Mouse (Mus musculus): ENCODE results near the gene Atp8b4. TPM values are rescaled to one million over a fixed set of nuclear protein-coding genes. Genes with fewer than 3 reads are reported as not detected.

The Atp8b4 gene
- polyA plus RNA-seq, 1 experiment: 0.06 TPM

DNA sequence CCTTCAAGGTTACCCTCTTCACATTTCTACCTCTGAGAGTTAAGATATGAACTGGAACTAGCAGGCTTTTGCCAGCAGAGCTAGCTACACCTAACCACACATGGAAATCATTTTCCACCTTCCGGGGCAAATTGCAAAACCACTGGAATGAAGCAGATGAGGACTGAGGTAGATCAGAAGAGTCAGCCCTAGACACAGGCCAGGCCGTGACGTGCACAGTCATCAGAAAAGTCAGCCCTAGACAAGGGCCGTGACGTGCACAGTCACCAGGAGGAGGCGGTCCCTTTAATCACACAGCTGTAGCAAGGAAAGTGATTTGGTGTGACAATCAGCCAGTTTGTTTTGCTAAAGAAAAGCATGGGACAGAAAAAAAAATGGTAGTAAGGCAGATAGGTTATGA is 216.4 kb downstream of the Atp8b4 start:
- Histone ChIP-seq H3K27me3 (ENCODE audit: control insufficient read depth, insufficient read depth, insufficient read length) (no peaks in the 10 kb centered on the region), H3K79me3 (ENCODE audit: low read depth) (no peaks in the 10 kb centered on the region), H3K36me3 (ENCODE audit: control insufficient read depth, insufficient read depth) (no peaks in the 10 kb centered on the region), H3K4me3 (ENCODE audit: insufficient read depth, poor library complexity, severe bottlenecking) (no peak overlapping the region), H3ac (ENCODE audit: control insufficient read depth, insufficient read length, low read depth) (no peak overlapping the region), H3K79me2 (ENCODE audit: control insufficient read depth, insufficient read depth) (no peaks in the 10 kb centered on the region)
- TF ChIP-seq MYOG (IDR thresholded peaks at IDR 0.05; ENCODE audit: control insufficient read depth, extremely low read depth, insufficient read length): no peak
- no peak for TF ChIP-seq FOSL1 (IDR thresholded peaks at IDR 0.05; ENCODE audit: insufficient read depth, low read length, poor library complexity, severe bottlenecking)

DNA sequence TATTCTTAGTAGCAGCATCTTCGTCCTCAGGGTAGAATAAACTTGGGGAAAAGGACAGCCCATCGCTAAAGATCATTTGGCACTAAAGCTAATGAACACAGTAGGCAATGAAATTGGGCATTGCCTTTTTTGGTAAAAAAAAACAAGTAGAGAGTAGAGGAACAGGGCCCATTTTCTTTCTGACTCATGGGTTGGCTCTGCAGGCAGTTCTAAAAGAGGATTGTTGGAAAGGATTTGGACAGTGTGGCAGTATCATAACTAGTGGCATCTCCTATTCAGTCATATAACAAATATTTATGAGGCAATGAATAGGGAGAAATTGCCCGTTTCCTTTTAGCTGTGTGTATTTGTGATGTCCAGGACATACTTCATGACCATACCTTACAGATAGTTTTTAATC is 217.4 kb downstream of the Atp8b4 start:
- TF ChIP-seq USF1 (IDR thresholded peaks at IDR 0.05; ENCODE audit: low read depth) (no peak), CTCF (IDR thresholded peaks at IDR 0.05; ENCODE audit: control insufficient read depth, insufficient read depth, insufficient read length) (no peak), MYOD1 (IDR thresholded peaks at IDR 0.05; ENCODE audit: control insufficient read depth, insufficient read length, low read depth) (no peak), CEBPB (IDR thresholded peaks at IDR 0.05; ENCODE audit: low read depth) (no peak), MAX (IDR thresholded peaks at IDR 0.05) (no peak)
- Histone ChIP-seq H3K79me3 (ENCODE audit: low read depth) (no peaks in the 10 kb centered on the region), H3ac (ENCODE audit: control insufficient read depth, insufficient read length, low read depth) (no peak overlapping the region), H3K79me2 (ENCODE audit: control insufficient read depth, insufficient read depth) (no peaks in the 10 kb centered on the region), H3K36me3 (ENCODE audit: control insufficient read depth, insufficient read depth) (no peaks in the 10 kb centered on the region), H3K27me3 (ENCODE audit: control insufficient read depth, insufficient read depth, insufficient read length) (no peaks in the 10 kb centered on the region), H3K4me3 (ENCODE audit: insufficient read depth, poor library complexity, severe bottlenecking) (no peak overlapping the region)

DNA sequence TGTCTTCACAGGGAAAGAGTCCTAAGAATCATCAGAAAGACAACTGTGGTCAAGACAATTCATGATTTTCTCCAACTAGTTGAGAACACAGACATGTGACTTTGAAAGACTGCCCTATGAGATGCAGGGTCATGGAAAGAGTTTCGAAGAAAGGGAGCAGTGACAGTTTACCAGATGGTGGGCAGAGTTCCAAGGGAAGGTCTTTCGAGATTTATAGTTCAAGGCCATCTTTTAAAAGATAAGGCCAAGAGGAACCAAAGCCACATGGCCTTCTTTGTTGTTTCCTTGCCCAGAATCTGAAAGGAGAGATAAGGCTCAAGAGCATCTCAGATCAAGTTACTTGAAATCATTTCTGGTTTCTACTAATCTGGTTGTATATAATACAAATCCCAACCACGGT is 225.0 kb downstream of the Atp8b4 start:
- no peak overlapping the region for H3ac ChIP-seq (ENCODE audit: control insufficient read depth, insufficient read length, low read depth)
- no peak overlapping the region for H3K4me3 ChIP-seq (ENCODE audit: insufficient read depth, poor library complexity, severe bottlenecking)
- no peaks in the 10 kb centered on the region for H3K27me3 ChIP-seq (ENCODE audit: control insufficient read depth, insufficient read depth, insufficient read length)
- no peaks in the 10 kb centered on the region for H3K79me3 ChIP-seq (ENCODE audit: low read depth)
- no peak for TF ChIP-seq MAX (IDR thresholded peaks at IDR 0.05)
- TF ChIP-seq MYOG (IDR thresholded peaks at IDR 0.05; ENCODE audit: control insufficient read depth, extremely low read depth, insufficient read length): no peak
- no peak for TF ChIP-seq FOSL1 (IDR thresholded peaks at IDR 0.05; ENCODE audit: insufficient read depth, low read length, poor library complexity, severe bottlenecking)
- TF ChIP-seq USF1 (IDR thresholded peaks at IDR 0.05; ENCODE audit: low read depth): no peak
- TF ChIP-seq MYOD1 (IDR thresholded peaks at IDR 0.05; ENCODE audit: control insufficient read depth, insufficient read length, low read depth): no peak
- TF ChIP-seq CTCF (IDR thresholded peaks at IDR 0.05; ENCODE audit: control insufficient read depth, insufficient read depth, insufficient read length): no peak
- TF ChIP-seq CEBPB (IDR thresholded peaks at IDR 0.05; ENCODE audit: low read depth): no peak
- no peaks in the 10 kb centered on the region for H3K79me2 ChIP-seq (ENCODE audit: control insufficient read depth, insufficient read depth)
- no peaks in the 10 kb centered on the region for H3K36me3 ChIP-seq (ENCODE audit: control insufficient read depth, insufficient read depth)

DNA sequence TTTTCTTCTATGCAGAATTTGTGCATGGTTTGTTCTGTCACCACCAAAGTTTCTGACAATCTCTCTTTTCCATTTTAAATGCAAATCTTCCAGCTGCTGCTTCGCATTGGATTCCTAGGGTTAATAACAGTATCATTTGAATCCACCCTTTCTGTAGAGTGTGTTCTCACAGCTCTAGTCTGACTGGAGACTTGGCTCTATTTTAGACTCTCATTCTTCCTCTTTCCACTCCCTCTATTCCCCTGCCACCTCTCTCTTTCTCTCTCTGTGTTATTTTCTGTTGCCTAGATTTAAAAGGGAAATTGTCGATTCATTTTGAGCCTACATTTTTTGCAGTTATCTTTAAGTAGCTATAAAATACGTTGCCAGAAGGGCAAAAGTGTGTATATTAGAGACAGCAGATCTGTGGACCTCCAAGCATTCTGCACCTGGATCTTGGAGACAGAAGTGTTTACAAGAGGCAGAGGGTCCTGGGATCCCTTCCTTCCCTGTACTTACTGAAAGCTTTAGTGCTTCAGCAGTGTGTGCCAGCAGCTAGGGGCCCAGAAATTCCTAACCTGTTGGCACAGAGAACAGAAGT is 225.6 kb downstream of the Atp8b4 start:
- H3K79me2 ChIP-seq (ENCODE audit: control insufficient read depth, insufficient read depth): no peaks in the 10 kb centered on the region
- H3K79me3 ChIP-seq (ENCODE audit: low read depth): no peaks in the 10 kb centered on the region
- no peak for TF ChIP-seq USF1 (IDR thresholded peaks at IDR 0.05; ENCODE audit: low read depth)
- no peak for TF ChIP-seq MYOD1 (IDR thresholded peaks at IDR 0.05; ENCODE audit: control insufficient read depth, insufficient read length, low read depth)
- no peaks in the 10 kb centered on the region for H3K27me3 ChIP-seq (ENCODE audit: control insufficient read depth, insufficient read depth, insufficient read length)
- H3K36me3 ChIP-seq (ENCODE audit: control insufficient read depth, insufficient read depth): no peaks in the 10 kb centered on the region
- H3ac ChIP-seq (ENCODE audit: control insufficient read depth, insufficient read length, low read depth): no peak overlapping the region
- H3K4me3 ChIP-seq (ENCODE audit: insufficient read depth, poor library complexity, severe bottlenecking): no peak overlapping the region

DNA sequence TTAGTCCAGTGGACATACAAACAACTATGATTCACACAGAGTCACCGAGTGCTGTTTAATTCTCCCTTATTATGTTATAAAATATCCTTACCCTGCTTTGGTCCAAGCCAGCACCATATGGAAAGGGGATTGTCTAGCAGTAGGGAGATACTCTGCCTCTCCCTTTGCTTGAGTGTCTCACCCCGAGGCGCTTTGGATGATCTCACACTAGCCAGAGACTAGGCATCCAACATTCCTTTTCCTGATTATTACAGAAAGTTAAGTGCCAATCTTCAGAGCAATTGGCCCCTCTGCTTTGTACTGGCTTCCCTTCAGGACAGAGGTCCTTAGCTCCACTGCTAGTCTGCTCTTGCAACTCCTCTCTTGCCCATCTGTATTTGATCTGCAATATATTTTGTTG is 226.2 kb downstream of the Atp8b4 start:
- Histone ChIP-seq H3K79me3 (ENCODE audit: low read depth) (no peaks in the 10 kb centered on the region), H3ac (ENCODE audit: control insufficient read depth, insufficient read length, low read depth) (no peak overlapping the region), H3K4me3 (ENCODE audit: insufficient read depth, poor library complexity, severe bottlenecking) (no peak overlapping the region), H3K36me3 (ENCODE audit: control insufficient read depth, insufficient read depth) (no peaks in the 10 kb centered on the region), H3K27me3 (ENCODE audit: control insufficient read depth, insufficient read depth, insufficient read length) (no peaks in the 10 kb centered on the region), H3K79me2 (ENCODE audit: control insufficient read depth, insufficient read depth) (no peaks in the 10 kb centered on the region)
- TF ChIP-seq FOSL1 (IDR thresholded peaks at IDR 0.05; ENCODE audit: insufficient read depth, low read length, poor library complexity, severe bottlenecking) (no peak), USF1 (IDR thresholded peaks at IDR 0.05; ENCODE audit: low read depth) (no peak), MAX (IDR thresholded peaks at IDR 0.05) (no peak), CEBPB (IDR thresholded peaks at IDR 0.05; ENCODE audit: low read depth) (no peak), MYOD1 (IDR thresholded peaks at IDR 0.05; ENCODE audit: control insufficient read depth, insufficient read length, low read depth) (no peak), CTCF (IDR thresholded peaks at IDR 0.05; ENCODE audit: control insufficient read depth, insufficient read depth, insufficient read length) (no peak), MYOG (IDR thresholded peaks at IDR 0.05; ENCODE audit: control insufficient read depth, extremely low read depth, insufficient read length) (no peak)

Other genes with a start within 250 kb of the Atp8b4 start
- not detected for gene Slc27a2, start 51.7 kb upstream of the Atp8b4 start, polyA plus RNA-seq (2012; fragmentation: generic; extraction: Trizol)
- gene Hdc, start 118.6 kb upstream of the Atp8b4 start, polyA plus RNA-seq (2012; fragmentation: generic; extraction: Trizol): 0.13 TPM
- gene Gabpb1, start 175.7 kb upstream of the Atp8b4 start, polyA plus RNA-seq (2012; fragmentation: generic; extraction: Trizol): 13.5 TPM
- gene Usp8, start 206.7 kb upstream of the Atp8b4 start, polyA plus RNA-seq (2012; fragmentation: generic; extraction: Trizol): 13.8 TPM